Mouse (Mus musculus) inflammation-experienced regulatory T-cells, adult 6 months (primary cell): ENCODE measurements around the gene Tnfsf10. TPM values are rescaled to one million over a fixed set of nuclear protein-coding genes. Genes with fewer than 3 reads are reported as not detected.
"Not testable (repeated sequence)": the region's sequence is repeated elsewhere in the genome, so short reads cannot be mapped to it uniquely, and the experiment has no call there.

Experiments
- ATAC-seq: one replicate; pipeline ENCODE4 v1.8.0; 2017
- polyA plus RNA-seq, 3 experiments: library from polyadenylated mRNA; unstranded; fragments of 100-300 nt; shearing (Covaris generic); gene quantifications; one replicate each; pipeline ENCODE4 v1.2.1; 2017

The Tnfsf10 gene
- 10 to 100 TPM; 17.7 to 30.1 (median 22.4) TPM for polyA plus RNA-seq

- ATAC-seq = peak; percentile 93
Observed at GRCm38 (mm10) chr3:27316559-27317287, at the start of gene Tnfsf10. Tnfsf10 (plus strand) TSS chr3:27317028.

GRCm38 (mm10) chr3:27267327-27267726 lies 49.5 kb upstream of the Tnfsf10 start:
- no peak for ATAC-seq

- no peak for ATAC-seq
Observed at GRCm38 (mm10) chr3:27267887-27268286, 48.9 kb upstream of the Tnfsf10 start.

GRCm38 (mm10) chr3:27269151-27269550 lies 47.7 kb upstream of the Tnfsf10 start:
- ATAC-seq = no peak

- peak; percentile 88 for ATAC-seq
Observed at GRCm38 (mm10) chr3:27270160-27270962, 46.5 kb upstream of the Tnfsf10 start.

- no peak for ATAC-seq
Observed at GRCm38 (mm10) chr3:27272926-27273745, 43.7 kb upstream of the Tnfsf10 start.

- ATAC-seq = not testable (repeated sequence)
Observed at GRCm38 (mm10) chr3:27279286-27279925, 37.4 kb upstream of the Tnfsf10 start.

- peak; percentile 23 for ATAC-seq
Observed at GRCm38 (mm10) chr3:27280280-27280749, 36.5 kb upstream of the Tnfsf10 start.

GRCm38 (mm10) chr3:27283071-27283713 lies 33.6 kb upstream of the Tnfsf10 start:
- ATAC-seq = no peak

GRCm38 (mm10) chr3:27283796-27284195 lies 33.0 kb upstream of the Tnfsf10 start:
- no peak for ATAC-seq

GRCm38 (mm10) chr3:27284227-27284626 lies 32.6 kb upstream of the Tnfsf10 start:
- ATAC-seq = no peak

GRCm38 (mm10) chr3:27285072-27285471 lies 31.8 kb upstream of the Tnfsf10 start:
- peak; percentile 69 for ATAC-seq

- ATAC-seq = no peak
Observed at GRCm38 (mm10) chr3:27288301-27288700, 28.5 kb upstream of the Tnfsf10 start.

- ATAC-seq = peak; percentile 20
Observed at GRCm38 (mm10) chr3:27288909-27289308, 27.9 kb upstream of the Tnfsf10 start.

- ATAC-seq = no peak
Observed at GRCm38 (mm10) chr3:27290285-27290684, 26.5 kb upstream of the Tnfsf10 start.

- peak; percentile 76 for ATAC-seq
Observed at GRCm38 (mm10) chr3:27290945-27291344, 25.9 kb upstream of the Tnfsf10 start.

- peak; percentile 73 for ATAC-seq
Observed at GRCm38 (mm10) chr3:27291411-27291810, 25.4 kb upstream of the Tnfsf10 start.

GRCm38 (mm10) chr3:27293645-27294385 lies 23.0 kb upstream of the Tnfsf10 start:
- ATAC-seq = no peak

- no peak for ATAC-seq
Observed at GRCm38 (mm10) chr3:27300451-27300850, 16.4 kb upstream of the Tnfsf10 start.

- no peak for ATAC-seq
Observed at GRCm38 (mm10) chr3:27302339-27303022, 14.3 kb upstream of the Tnfsf10 start.
